In the genomic region with DNA sequence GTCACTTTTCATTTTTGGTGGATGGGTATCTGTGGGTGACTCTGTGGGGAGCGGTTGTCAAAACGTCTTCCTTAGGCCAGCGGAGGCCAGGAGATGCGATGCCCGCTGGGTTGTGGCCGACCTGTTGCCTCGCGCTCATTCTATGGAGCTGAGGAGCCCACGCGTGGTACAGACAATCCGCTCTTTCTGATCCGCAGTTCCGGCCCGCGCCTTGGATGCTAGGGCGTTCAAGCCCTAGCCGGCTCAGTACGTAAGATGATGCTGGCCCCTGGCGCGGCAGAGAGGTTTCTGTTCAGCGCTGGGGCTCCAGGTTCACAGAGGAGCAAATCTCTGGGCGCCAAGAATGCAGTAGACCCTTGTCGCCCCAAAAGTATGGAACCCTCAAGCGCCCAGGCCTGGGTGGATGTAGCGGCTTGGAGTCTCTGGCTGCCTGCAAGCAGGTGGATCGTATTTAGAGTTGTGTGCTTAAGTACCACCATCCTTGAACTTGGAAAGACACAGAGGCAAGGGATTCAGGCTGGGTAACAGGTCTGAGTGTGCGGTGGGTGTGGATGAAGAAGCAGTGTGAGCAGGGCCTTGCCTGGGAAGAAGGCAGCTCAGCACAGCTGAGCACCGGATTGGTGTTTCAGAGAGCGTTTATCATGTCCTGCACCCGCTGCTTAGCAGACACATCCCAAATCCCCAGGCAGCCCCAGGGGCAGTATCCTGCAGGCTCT, we compare ENCODE assay signal across 7 mouse cellular contexts. TPM values are rescaled to one million over a fixed set of nuclear protein-coding genes. Genes with fewer than 3 reads are reported as not detected.
DNase-seq lines count a peak whose midpoint lies in the region; ATAC-seq lines count a peak whose summit lies in the region.

No protein-coding gene starts in this region.

- H3K27ac ChIP-seq in lung, embryonic 15.5 days, result no peak overlapping the region
- peak overlapping the region; percentile 93 for H3K27ac ChIP-seq in embryonic facial prominence, embryonic 15.5 days (replicated peaks)
- peak overlapping the region; percentile 93 for H3K27ac ChIP-seq in limb, embryonic 12.5 days

- ATAC-seq in lung, embryonic 15.5 days (ENCODE audit: borderline replicate concordance, extremely low read depth, low FRiP score, low TSS enrichment), result no peak
- ATAC-seq in embryonic facial prominence, embryonic 15.5 days (ENCODE audit: insufficient number of reproducible peaks, low FRiP score, low TSS enrichment, low read depth), result no peak
- ATAC-seq in limb, embryonic 12.5 days (ENCODE audit: insufficient number of reproducible peaks, insufficient read depth, low FRiP score, low TSS enrichment, low read depth), result no peak

- H3K4me2 ChIP-seq in lung, embryonic 15.5 days, result peak overlapping the region; percentile 96
- H3K4me2 ChIP-seq in embryonic facial prominence, embryonic 15.5 days (replicated peaks), result peak overlapping the region; percentile 82
- H3K4me2 ChIP-seq in limb, embryonic 12.5 days, result peak overlapping the region; percentile 96

- 7% methylated on average over 30 of the region's 30 CpGs for WGBS in lung, embryonic 15.5 days
- 5% methylated on average over 30 of the region's 30 CpGs for WGBS in embryonic facial prominence, embryonic 15.5 days
- 5% methylated on average over 30 of the region's 30 CpGs for WGBS in limb, embryonic 12.5 days

- H3K36me3 ChIP-seq in lung, embryonic 15.5 days, result no peaks in the 10 kb centered on the region
- no peaks in the 10 kb centered on the region for H3K36me3 ChIP-seq in embryonic facial prominence, embryonic 15.5 days
- H3K36me3 ChIP-seq in limb, embryonic 12.5 days, result no peaks in the 10 kb centered on the region

- DNase-seq in lung, adult 18-20 months, result no peak
- DNase-seq in yolk sac, embryonic 10.5 days (ENCODE audit: low spot score), result peak; percentile 40
- DNase-seq in thymus, postnatal 0 days (ENCODE audit: low spot score), result no peak
- DNase-seq in cerebellum, postnatal 25 days, result no peak

- peak overlapping the region; percentile 58 for H3K4me3 ChIP-seq in lung, embryonic 15.5 days
- peak overlapping the region; percentile 66 for H3K4me3 ChIP-seq in embryonic facial prominence, embryonic 15.5 days (replicated peaks)
- H3K4me3 ChIP-seq in limb, embryonic 12.5 days (replicated peaks), result peak overlapping the region; percentile 68

- H3K9me3 ChIP-seq in lung, embryonic 15.5 days, result no peaks in the 10 kb centered on the region
- H3K9me3 ChIP-seq in embryonic facial prominence, embryonic 15.5 days (replicated peaks), result no peaks in the 10 kb centered on the region
- H3K9me3 ChIP-seq in limb, embryonic 12.5 days, result no peaks in the 10 kb centered on the region

- peak overlapping the region; percentile 50 for H3K9ac ChIP-seq in lung, embryonic 15.5 days
- H3K9ac ChIP-seq in embryonic facial prominence, embryonic 15.5 days, result peak overlapping the region; percentile 60
- H3K9ac ChIP-seq in limb, embryonic 12.5 days (replicated peaks), result peak overlapping the region; percentile 84

- H3K4me1 ChIP-seq in lung, embryonic 15.5 days, result peaks cover 29% of the 10 kb centered on the region
- H3K4me1 ChIP-seq in embryonic facial prominence, embryonic 15.5 days, result peaks cover 23% of the 10 kb centered on the region
- peaks cover 61% of the 10 kb centered on the region for H3K4me1 ChIP-seq in limb, embryonic 12.5 days (replicated peaks)

- H3K27me3 ChIP-seq in lung, embryonic 15.5 days, result peaks cover 64% of the 10 kb centered on the region
- H3K27me3 ChIP-seq in embryonic facial prominence, embryonic 15.5 days, result peaks cover 43% of the 10 kb centered on the region
- peaks cover 42% of the 10 kb centered on the region for H3K27me3 ChIP-seq in limb, embryonic 12.5 days

RNA-seq across cellular contexts. Expression of gene Twist2, which starts 1.3 kb away (rescaled TPM):
- polyA plus RNA-seq in lung, embryonic 15.5 days (2015; fragmentation: Nextera tagmentation; extraction: Ambion mirVana), result 9.4 and 10.4 TPM in 2 replicates
- polyA plus RNA-seq in embryonic facial prominence, embryonic 15.5 days (2015; fragmentation: Nextera tagmentation; extraction: Ambion mirVana), result 71.8 and 86.8 TPM in 2 replicates
- 45.3 and 50.4 TPM in 2 replicates for polyA plus RNA-seq in limb, embryonic 12.5 days (2016; fragmentation: Nextera tagmentation; extraction: Ambion mirVana)
- 0.72 and 1.2 TPM in 2 replicates for polyA plus RNA-seq in thymus, postnatal 0 days (2015; fragmentation: Nextera tagmentation; extraction: Ambion mirVana)
